Mouse (Mus musculus) spleen, adult 2 months (tissue): ENCODE data around the gene Cplx3. TPM values are rescaled to one million over a fixed set of nuclear protein-coding genes. Genes with fewer than 3 reads are reported as not detected.
A peak's percentile ranks its signal among the peaks of the same experiment; 100 is the strongest.

Source experiments
- DNase-seq, 2 experiments: peaks; one replicate each; pipeline versions ENCODE4 v3.0.0 to v3.0.0-alpha.2; 2012 to 2021; ENCODE audit warnings: low spot score in 2 of 2, low read depth in 1 of 2
- H3K27ac ChIP-seq: fragments of 200-500 bp; 2 replicates; pipeline ENCODE4 v1.5.1; 2012; ENCODE audit warnings: low read length, inconsistent platforms; ENCODE audit not compliant: insufficient read depth
- H3K27me3 ChIP-seq: fragments of 200-500 bp; 2 replicates; pipeline ENCODE4 v1.6.1; 2012; ENCODE audit warnings: mild to moderate bottlenecking, moderate library complexity, low read length, inconsistent platforms; ENCODE audit not compliant: control insufficient read depth, insufficient read depth
- H3K36me3 ChIP-seq: fragments of 200-500 bp; 2 replicates; pipeline ENCODE4 v1.6.1; 2012; ENCODE audit warnings: mild to moderate bottlenecking, low read length, inconsistent platforms; ENCODE audit not compliant: control insufficient read depth, insufficient read depth
- H3K4me1 ChIP-seq: fragments of 200-500 bp; 2 replicates; pipeline ENCODE4 v1.6.1; 2011; ENCODE audit warnings: inconsistent platforms; ENCODE audit not compliant: control insufficient read depth, insufficient read depth, insufficient read length
- H3K4me3 ChIP-seq: fragments of 200-500 bp; 2 replicates; pipeline ENCODE4 v1.5.1; 2011; ENCODE audit warnings: mild to moderate bottlenecking, inconsistent platforms; ENCODE audit not compliant: insufficient read depth, insufficient read length; ENCODE audit errors: extremely low read depth
- CTCF ChIP-seq: fragments of 200-500 bp; IDR thresholded peaks from 2 replicates; pipeline ENCODE4 v1.5.1; 2011; ENCODE audit warnings: mild to moderate bottlenecking, inconsistent platforms; ENCODE audit not compliant: insufficient read depth, insufficient read length, insufficient replicate concordance; ENCODE audit errors: extremely low read depth
- POLR2A ChIP-seq: fragments of 200-500 bp; IDR thresholded peaks from 2 replicates; pipeline ENCODE4 v1.6.1; 2011; ENCODE audit warnings: low read depth, low read length, inconsistent platforms
- WGBS: fragments of 180-500 bp; shearing (Covaris S2); methylation state at CpG from one replicate; pipeline ENCODE4 v1.1.7; 2018; 5-methylcytosine and 5-hydroxymethylcytosine counted together
- polyA plus RNA-seq: library from polyadenylated mRNA; depleted of rRNA; stranded (reverse); fragments of >200 nt; gene quantifications from 2 replicates; pipeline ENCODE4 v1.2.3, GENCODE M21; 2012; rRNA removed

Gene Cplx3
- polyA plus RNA-seq: not detected in 2 replicates

DNA sequence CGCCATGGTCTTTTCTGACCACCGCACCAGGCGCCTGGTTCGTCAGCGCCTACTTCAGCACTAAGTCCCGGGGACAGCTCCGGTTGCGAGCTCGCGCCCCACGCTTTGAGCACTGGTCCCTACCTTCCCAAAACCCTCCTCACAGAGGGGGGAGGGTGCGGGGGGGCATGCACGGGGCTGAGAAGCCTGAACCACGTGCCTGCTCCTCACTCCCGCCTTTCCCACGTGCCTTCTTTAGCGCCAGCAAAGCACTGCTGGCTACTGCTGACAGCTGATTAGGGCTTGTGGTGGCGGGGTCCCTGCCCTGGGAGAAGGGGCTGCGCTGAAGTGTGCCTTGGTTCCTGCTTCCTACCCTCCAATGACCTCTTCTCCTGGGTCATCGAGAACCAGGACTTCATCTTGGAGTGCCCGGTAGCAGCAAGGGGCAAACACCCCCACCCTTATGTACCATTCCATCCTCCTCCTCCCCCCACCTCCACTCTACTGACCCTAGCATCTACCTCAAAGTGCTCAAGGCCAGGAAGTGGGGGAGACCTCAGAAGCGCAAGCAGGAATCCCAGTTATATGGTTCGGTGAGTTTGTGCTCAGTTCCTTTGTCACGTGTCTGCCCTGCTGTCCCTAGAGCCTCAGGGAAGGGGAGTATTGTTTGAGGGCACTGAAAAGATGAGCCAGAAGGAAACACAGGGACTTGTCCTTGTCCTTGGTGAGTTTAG is at the start of gene Cplx3:
Gene Cplx3, minus strand, starts transcription at position 143 of the 713 bp plus-strand sequence.
- no peaks in the 10 kb centered on the region for H3K36me3 ChIP-seq
- TF ChIP-seq CTCF (no peak), POLR2A (no peak)
- peaks cover 3% of the 10 kb centered on the region for H3K27me3 ChIP-seq
- 6% methylated on average over 24 of the region's 24 CpGs for WGBS
- no peak within 1 kb of the TSS for H3K27ac ChIP-seq
- no peak for DNase-seq
- H3K4me3 ChIP-seq: no peak within 1 kb of the TSS
- H3K4me1 ChIP-seq: peaks cover 3% of the 10 kb centered on the region; the same call in 1 of the 2 replicates

DNA sequence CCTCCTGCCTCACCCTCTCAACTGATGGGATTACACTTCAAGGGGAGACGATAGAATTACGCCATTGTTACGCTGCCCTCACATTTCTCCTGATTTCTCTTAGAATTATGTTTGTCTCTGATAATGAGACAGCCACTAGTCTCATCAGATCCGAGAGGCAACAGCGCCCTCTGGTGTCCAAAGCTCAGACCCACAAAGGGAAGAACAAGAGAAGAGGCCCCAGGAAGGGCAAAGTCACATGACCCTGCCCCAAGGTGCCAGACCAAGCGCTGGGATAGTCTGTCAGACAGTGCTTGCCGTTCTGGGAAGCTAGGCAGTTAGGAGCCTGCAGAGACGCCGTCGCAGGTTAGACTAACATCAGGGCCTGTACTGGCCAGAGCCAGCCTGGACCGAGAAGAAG is 49.7 kb upstream of the Cplx3 start:
- peak; percentile 90; the same call in 1 of the 2 replicates for TF ChIP-seq CTCF
- TF ChIP-seq POLR2A: no peak
- Histone ChIP-seq H3K4me3 (no peak overlapping the region), H3K27me3 (no peaks in the 10 kb centered on the region), H3K36me3 (no peaks in the 10 kb centered on the region), H3K27ac (no peak overlapping the region), H3K4me1 (peaks cover 26% of the 10 kb centered on the region)
- DNase-seq: peak; percentile 83 to 95
- 5% methylated on average over 11 of the region's 11 CpGs for WGBS

DNA sequence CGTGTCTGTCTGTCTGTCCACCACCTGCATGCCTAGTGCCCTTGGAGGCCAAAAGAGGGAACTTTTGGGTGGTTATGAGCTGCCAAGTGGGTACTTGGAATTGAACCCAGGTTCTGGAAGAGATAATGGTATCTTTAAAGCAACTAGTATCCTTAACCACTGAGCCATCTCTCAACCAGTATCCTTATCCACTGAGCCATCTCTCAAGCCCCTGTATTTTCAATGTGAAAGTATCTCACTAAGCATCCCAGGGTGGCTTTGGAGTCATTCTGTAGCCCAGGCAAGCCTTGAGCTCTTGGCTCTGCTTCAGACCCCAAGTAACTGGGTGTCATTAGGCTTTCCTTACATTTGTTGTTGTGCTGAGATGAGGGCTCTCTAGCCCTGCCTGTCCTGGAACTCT is 48.9 kb upstream of the Cplx3 start:
- H3K36me3 ChIP-seq: no peaks in the 10 kb centered on the region
- H3K27me3 ChIP-seq: no peaks in the 10 kb centered on the region
- H3K4me1 ChIP-seq: peaks cover 33% of the 10 kb centered on the region
- no peak for DNase-seq
- WGBS: 83% methylated on average over 1 of the region's 1 CpGs
- no peak overlapping the region for H3K27ac ChIP-seq
- TF ChIP-seq POLR2A (no peak), CTCF (no peak)
- no peak overlapping the region for H3K4me3 ChIP-seq

DNA sequence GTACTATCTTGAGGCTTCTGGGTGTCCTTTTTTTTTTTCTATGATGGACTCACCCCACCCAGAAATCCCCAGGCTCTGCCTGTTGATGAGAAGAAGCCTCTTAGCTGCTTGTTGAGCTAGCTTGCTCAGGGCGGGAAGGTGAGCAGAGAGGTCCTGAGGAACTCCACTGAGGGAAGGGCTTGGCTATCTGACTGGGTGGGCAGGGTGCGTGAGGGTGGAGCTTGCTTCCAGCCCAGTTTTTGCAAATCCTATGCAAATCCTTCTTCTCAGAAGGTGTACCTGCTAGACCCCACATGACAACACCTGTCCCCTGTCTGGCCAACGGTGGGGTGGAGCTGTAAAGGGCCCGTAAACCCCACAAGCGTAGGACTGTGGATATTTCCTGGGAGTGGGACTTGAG is 47.2 kb upstream of the Cplx3 start, which contains the start of gene Csk:
Gene Csk, minus strand, starts transcription at position 349 of the 400 bp plus-strand sequence.
- no peak for TF ChIP-seq CTCF
- no peak for TF ChIP-seq POLR2A
- H3K4me1 ChIP-seq: peaks cover 38% of the 10 kb centered on the region
- H3K27me3 ChIP-seq: no peaks in the 10 kb centered on the region
- H3K36me3 ChIP-seq: no peaks in the 10 kb centered on the region
- no peak for DNase-seq
- H3K4me3 ChIP-seq: peak within 1 kb of the TSS; percentile 46
- peak within 1 kb of the TSS; percentile 97 for H3K27ac ChIP-seq
- WGBS: 65% methylated on average over 5 of the region's 5 CpGs

DNA sequence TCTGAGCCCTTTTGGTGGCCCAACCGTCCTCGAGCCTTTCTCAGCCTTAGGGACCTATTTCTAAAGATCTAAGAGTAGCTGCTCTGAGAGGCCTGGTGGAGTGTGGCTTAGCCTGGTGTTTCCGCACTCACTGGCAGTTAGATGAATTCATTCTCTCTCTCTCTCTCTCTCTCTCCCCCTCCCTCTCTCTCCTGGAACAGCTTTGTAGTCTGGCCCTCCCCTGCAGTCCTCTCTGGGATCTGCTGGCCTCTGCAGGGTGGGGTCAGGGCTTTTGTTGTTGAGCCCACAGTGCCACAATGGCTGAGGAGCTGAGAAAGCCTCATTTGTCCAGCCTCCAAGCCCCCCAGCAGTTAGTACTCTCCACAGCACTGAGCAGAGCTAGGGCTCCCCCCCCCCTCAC is 46.8 kb upstream of the Cplx3 start:
- H3K36me3 ChIP-seq: no peaks in the 10 kb centered on the region
- no peak for DNase-seq
- WGBS: 22% methylated on average over 3 of the region's 3 CpGs
- peak overlapping the region; percentile 46 for H3K4me3 ChIP-seq
- H3K27ac ChIP-seq: peak overlapping the region; percentile 97
- TF ChIP-seq POLR2A (no peak), CTCF (no peak)
- H3K27me3 ChIP-seq: no peaks in the 10 kb centered on the region
- peaks cover 42% of the 10 kb centered on the region for H3K4me1 ChIP-seq

DNA sequence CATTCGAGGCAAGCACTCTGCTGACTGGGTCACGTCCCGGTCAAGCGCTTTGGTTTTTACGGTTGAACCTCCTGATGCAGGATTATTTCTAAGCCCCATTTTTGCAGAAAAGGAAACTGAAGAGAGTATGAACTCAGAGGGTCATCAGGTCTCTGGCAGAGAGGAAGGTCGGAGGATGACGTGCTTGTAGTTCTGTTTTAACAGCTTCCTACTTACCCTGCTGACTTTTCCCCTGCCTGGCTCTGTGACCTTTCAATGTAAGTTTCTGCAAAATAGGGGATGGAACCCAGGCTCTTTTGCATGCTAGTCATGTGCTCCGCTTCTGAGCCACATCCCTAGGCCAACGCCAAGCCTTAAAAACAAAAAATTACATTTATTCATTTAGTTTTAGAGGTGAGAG is 46.3 kb upstream of the Cplx3 start:
- Histone ChIP-seq H3K4me1 (peaks cover 47% of the 10 kb centered on the region), H3K4me3 (peak overlapping the region; percentile 25), H3K36me3 (no peaks in the 10 kb centered on the region), H3K27me3 (no peaks in the 10 kb centered on the region), H3K27ac (peak overlapping the region; percentile 97)
- TF ChIP-seq CTCF (no peak), POLR2A (no peak)
- WGBS: 40% methylated on average over 9 of the region's 9 CpGs
- no peak for DNase-seq

DNA sequence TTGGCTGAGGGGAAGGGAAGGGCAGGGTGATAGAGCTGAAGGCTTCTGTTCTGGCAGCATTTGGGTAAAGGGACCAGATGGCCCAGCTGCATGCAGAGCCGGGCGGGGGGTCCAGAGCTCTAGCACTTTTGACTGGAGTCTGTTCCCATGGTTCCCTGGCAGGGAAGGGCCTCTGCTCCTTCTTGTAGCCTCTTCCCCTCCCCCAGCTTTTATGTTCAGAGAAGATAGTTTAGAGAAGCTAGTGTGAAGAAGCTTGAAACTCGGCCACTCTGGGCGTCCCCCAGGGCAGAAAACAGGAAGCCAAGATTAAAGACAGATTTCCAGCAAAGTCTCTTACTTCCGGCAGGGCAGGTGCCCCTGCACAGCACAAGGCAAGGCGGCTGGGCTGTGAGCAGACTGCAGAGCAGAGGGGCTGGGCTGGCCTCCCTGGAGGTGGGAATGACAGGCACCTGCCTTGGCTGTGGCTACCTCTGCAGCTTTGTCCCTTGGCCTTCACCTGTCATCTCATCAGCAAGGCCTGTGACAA is 44.8 kb upstream of the Cplx3 start:
- 3% methylated on average over 6 of the region's 6 CpGs for WGBS
- TF ChIP-seq CTCF: no peak
- peak; percentile 70 for TF ChIP-seq POLR2A
- Histone ChIP-seq H3K27ac (peak overlapping the region; percentile 97), H3K4me3 (peak overlapping the region; percentile 53), H3K36me3 (no peaks in the 10 kb centered on the region), H3K27me3 (no peaks in the 10 kb centered on the region), H3K4me1 (peaks cover 51% of the 10 kb centered on the region)
- DNase-seq: peak in 1 of 2 experiments; percentile 74
